Mouse (Mus musculus): ENCODE measurements around the gene Prkce.

GRCm38 (mm10) chr17:86371101-86371561 is 203.5 kb downstream of the Prkce start:
- TF ChIP-seq CTCF (IDR thresholded peaks at IDR 0.05; ENCODE audit: low read depth) (no peak), EP300 (IDR thresholded peaks at IDR 0.05; ENCODE audit: low read depth) (no peak)
